Mouse (Mus musculus) monocyte, adult 5-6 weeks (primary cell): Measurements from ENCODE around the gene Iqck. TPM values are rescaled to one million over a fixed set of nuclear protein-coding genes. Genes with fewer than 3 reads are reported as not detected.

Experiments
- ATAC-seq: fragments of 153-309, 156-312 bp; replicated peaks from 2 replicates; pipeline ENCODE4 v1.8.0; 2017; ENCODE audit warnings: mild to moderate bottlenecking; ENCODE audit not compliant: low TSS enrichment, insufficient number of reproducible peaks, severe bottlenecking, poor library complexity, low FRiP score
- total RNA-seq: library from RNA; stranded (forward); fragments of 200-1000, 200-491, 200-594 nt; gene quantifications from 3 replicates; pipeline ENCODE4 v1.2.3, GENCODE M21; 2017

Iqck gene
- total RNA-seq, 1 experiment from 2014 or later: 0.38 TPM

DNA sequence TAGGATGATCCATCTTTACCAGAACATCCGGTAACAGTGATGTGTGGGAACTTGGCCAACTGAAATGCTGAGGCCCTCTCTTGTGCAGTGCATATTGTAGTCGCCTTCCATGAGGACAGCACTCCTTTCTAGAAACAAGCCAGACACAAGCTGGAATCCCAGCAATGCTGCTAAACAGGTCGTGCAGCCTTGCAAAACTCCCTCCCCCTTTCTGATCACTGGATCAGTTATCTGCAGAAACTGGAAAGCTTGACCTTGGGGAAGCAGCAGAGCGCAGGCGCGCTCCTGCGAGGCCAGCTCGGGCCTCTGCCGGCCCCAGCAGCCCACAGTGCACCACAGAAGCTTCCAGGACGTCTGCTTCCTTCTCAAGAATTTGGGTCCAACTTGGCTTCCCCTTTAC is 6.8 kb upstream of the Iqck start:
- no peak for ATAC-seq

DNA sequence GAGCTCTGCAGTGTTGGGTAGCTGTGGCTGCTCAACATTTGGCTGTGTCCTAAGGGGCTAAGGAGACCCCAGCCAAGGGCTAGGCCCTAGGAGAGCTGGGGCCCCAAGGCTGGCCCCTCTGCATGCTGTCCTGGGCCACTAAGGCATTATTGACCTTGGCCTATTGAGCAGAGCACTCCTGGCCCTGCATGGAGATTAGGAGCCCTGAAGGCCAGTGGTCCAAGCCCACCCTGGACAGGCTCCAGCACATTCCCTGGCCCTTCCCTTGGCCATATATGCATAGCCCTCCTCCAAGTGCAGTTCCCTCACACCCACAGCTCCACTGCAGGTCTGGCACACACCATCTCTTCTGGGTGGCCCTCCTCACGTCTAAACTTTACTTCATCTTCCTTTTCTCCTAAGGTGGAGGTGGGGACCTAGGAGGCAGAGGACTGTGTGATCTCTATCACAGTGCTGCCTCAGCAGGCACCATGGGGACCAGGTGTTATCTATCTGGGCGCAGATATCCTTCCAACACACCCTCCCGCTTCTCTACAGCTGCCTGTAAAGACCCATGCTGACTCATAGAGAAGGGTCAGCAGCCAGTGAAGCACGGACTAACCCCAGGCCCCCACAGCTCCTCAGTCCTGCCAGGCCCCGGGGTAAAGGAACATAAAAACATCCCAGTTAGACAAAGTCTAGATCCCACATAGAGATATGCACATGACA is 5.9 kb upstream of the Iqck start:
- no peak for ATAC-seq

DNA sequence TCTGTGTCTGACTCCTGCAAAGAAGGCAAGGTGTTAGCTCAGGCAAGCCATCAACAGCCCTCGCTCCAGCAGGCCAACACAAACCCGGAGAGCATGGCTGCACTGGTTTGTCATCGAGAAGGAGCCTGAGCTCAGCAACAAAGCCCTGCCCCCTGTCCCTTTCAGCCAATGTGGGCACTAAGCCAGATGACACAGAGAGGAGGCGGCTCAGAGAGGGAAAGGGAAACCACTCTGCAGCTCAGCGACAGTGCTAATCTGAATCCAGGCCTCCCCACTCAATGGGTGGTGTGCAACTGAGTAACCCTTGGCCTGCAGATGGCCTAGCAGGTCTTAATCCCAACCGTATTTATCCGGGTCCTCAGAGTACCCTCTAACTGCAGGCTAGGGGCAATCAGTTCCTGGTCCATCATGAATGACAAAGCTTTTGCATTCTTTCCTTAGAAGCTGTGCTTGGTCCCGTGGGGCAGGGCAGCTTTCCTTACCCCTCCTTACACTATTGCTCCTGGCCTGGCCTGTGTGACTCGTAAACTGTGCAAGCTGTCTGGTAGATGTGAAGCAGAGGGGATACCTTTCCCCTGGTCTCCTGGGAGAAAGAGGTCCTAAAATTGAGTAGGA is 4.8 kb upstream of the Iqck start:
- no peak for ATAC-seq

GRCm38 (mm10) chr7:118851571-118851970 is 4.0 kb upstream of the Iqck start:
- ATAC-seq: no peak

GRCm38 (mm10) chr7:118852611-118853010 is 2.9 kb upstream of the Iqck start:
- no peak for ATAC-seq

- no peak for ATAC-seq
Observed at GRCm38 (mm10) chr7:118854606-118855005, 946 bp upstream of the Iqck start.

GRCm38 (mm10) chr7:118855877-118856304 is 339 bp downstream of the Iqck start, which contains the start of gene Knop1:
Knop1 (minus strand) TSS chr7:118856254.
- ATAC-seq: no peak

DNA sequence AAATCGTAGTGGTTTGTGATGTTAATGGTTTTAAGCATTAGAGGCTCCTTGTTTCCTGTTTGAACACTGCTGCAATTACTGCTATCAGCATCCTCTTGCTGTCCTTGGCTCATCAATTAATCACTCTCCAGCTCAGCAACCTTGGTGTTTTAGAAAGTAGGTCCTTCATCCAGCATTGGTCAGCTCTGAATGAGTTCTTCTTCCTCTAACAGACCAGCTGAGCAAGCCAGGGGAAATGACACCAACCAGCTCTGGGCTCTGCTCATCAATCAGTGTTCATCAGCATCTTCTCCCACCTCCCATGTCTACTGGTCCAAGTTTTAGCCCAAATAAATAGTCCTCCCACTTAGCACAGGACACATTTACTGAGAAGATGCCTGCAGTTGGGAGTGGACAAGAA is 3.1 kb downstream of the Iqck start:
- no peak for ATAC-seq

DNA sequence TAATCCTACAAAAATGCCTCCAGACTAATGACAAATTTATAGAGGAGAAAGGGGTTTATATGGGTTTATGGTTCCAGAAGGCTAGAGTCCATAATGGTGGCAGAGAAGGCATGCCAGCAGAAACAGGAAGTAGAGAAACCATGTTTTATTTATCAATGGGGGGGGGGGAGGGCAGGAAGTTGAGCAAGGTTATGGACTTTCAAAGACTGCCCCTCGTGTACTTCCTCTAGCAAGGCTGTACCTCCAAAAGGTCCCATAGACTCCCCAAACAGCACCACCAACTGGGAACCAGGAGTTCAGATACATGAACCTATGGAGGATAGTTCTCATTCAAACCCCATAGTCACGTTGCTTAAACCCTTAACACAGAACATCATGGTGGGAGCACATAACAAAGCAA is 9.8 kb downstream of the Iqck start:
- no peak for ATAC-seq

DNA sequence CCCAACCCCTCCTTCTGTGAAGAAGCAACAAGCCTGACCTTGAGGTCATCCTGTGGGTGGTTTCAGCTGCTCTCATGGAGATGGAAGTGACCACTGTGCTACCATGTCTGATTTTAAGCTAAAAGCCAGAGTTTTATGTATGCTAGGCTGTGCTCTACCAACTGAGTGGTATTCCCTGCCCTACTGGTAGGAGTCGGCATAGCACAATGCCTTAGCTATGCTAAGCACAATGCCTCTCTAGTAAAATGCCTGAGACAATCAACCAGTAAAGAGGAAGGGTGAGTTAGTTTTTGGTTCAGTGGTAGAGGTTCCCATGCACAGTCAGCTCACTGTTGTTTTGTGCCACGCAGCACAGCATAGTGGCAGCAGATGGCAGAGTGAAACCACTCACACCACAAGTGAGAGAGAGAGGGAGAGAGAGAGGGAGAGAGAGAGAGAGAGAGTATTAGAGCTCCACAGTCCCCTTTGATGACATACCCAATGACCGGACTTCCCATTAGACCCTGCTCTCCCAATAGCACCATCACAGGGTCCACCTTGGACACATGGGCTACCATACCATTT is 24.0 kb downstream of the Iqck start:
- no peak for ATAC-seq

GRCm38 (mm10) chr7:118883957-118884356 is 28.4 kb downstream of the Iqck start:
- ATAC-seq: no peak

DNA sequence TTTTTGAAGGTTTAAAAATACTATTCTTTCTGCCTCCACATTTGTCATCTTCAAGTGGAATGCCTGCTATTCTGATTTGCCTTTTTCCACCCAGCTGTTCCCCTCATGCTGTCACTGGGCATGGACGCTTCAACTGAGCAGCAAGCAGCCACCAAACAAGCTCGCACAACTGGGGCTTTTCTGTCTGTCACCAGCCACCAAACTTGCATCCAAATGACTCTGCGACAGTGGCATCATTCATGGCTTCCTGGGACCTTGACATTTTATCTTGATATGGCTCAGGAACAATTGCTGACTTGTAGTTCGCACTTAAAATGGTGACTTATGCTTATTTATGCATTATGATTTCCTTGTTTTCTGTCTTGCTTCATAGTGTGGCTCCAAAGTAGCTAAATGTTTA is 29.4 kb downstream of the Iqck start:
- no peak for ATAC-seq

- no peak for ATAC-seq
Observed at GRCm38 (mm10) chr7:118887303-118888055, 31.9 kb downstream of the Iqck start.

DNA sequence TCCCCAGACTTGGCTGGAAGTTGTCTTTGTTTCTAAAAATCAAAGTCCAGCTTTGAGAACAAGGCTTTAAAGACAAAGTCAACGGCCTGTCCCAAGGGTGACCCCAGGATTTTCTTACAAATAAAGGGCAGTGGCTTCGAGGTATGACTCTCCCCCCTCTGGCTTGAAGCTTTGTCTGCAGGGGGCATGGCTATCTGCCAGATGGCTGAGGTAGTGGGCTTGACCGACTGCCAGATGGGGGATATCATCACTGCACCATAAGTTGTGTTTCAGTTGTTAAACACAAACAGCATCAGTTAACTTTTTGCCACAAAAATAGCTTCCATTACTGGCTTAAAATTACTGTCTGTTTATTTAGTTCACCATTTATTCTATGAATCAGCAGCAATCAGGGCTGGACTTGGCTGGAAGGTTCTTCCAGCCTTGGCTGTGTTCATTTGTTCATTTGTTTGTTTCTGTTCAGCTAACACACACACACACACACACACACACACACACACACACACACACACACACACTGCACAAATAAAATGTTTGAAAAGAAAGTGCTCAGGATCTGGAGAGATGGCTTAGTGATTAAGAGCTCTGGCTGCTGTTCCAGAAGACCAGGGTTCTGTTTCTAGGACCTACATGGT is 33.6 kb downstream of the Iqck start:
- ATAC-seq: no peak

GRCm38 (mm10) chr7:118895469-118896450 is 40.2 kb downstream of the Iqck start:
- ATAC-seq: no peak

- ATAC-seq: no peak
Observed at GRCm38 (mm10) chr7:118898063-118898462, 42.5 kb downstream of the Iqck start.

GRCm38 (mm10) chr7:118900090-118900489 is 44.5 kb downstream of the Iqck start:
- ATAC-seq: no peak

DNA sequence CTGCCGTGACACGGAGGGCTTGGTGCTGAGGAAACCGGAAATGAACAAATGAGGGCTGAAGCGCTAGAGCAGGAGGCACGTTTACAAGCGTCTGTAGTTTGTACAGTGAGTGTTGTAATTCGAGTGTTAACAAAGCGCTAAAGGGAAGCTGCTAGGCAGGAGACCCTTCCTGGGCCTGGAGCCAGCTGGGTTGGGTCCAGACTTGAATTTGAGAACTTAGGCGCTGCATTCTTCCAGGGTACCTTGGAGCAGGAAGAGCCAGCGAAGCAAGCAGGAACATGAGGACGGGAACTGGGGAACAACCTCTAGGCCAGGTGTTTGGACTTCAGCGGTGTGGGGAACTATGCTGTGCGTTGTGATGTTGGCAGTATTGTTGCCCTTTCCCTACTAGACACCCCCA is 47.4 kb downstream of the Iqck start:
- no peak for ATAC-seq
